Mouse (Mus musculus): ENCODE data around the gene Ide.

DNA sequence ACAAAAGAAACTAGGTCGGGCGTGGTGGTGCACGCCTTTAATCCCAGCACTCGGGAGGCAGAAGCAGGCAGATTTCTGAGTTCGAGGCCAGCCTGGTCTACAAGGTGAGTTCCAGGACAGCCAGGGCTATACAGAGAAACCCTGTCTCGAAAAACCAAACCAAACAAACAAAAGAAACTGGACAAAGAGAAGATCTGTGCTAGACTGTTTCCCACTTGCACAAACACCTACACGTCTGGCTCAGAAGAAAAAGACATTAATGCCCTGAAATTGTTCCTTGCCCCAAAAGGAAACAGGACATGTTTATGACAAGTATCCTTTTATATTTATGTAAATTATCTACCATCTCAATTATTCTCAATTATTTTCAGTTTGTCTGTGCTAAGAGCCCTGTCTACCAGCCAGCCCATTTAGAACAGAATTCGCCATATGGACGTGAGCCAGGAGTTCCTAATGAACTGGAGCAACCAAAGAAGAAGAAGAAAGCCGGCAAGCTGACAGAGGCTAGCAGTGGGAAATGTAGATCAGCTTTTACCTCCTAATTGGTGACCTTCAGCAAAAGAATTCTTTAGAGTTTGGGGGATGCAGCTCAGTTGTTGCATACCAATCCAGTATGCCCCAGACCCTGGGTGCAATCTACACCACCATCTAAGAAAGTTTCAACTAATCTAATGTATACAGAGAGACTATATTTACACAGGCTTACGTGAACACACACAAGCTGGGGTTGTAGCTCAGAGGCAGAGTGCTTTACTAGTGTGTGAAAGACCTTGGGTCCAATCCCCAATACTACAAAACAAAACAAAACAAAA lies 25.7 kb upstream of the Ide start:
- TF ChIP-seq POLR2A (IDR thresholded peaks at IDR 0.05; ENCODE audit: low read depth, low read length): no peak
- TF ChIP-seq CTCF (conservative IDR thresholded peaks at IDR 0.05; ENCODE audit: insufficient read depth, insufficient read length, low read depth, low read length): no peak
